Mouse (Mus musculus): ENCODE measurements at regions not wholly inside any gene's neighbourhood (a gene's known extent, or its start where the extent isn't known, plus 50 kb on each side); places are given as distances from the start of the nearest gene placed in this dataset.

DNA sequence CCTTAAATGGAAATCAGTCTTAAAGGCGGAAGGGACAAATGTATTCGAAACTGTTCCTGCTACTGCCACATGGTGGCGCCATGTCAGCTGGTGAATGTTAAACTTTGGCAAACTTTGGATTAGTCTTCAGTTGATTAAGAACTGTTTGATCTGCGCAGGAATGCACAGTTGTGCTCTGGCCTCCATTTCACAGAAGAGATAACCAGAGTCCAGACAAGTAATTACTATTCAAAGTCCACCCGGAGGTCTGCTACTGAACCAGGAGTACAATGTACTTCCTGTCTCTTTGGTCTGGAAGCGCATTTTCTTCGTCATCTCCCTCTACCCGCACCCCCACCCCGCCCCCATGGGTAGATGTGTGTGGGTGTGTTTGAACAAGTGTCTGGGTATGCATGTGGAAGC, 118.6 kb upstream of the L3mbtl3 start:
- TF ChIP-seq CTCF (IDR thresholded peaks at IDR 0.05) (peak; percentile 82), EP300 (IDR thresholded peaks at IDR 0.05; ENCODE audit: insufficient read depth, low read depth, low read length) (no peak), POLR2A (IDR thresholded peaks at IDR 0.05; ENCODE audit: insufficient read depth, low read depth, low read length) (no peak)
